Mouse (Mus musculus) CH12.LX (cell line): ENCODE results near the gene Ly6g6c. TPM values are rescaled to one million over a fixed set of nuclear protein-coding genes. Genes with fewer than 3 reads are reported as not detected.

Experiments
- DNase-seq: peaks from one replicate; pipeline ENCODE4 v3.0.0-alpha.2; 2013; ENCODE audit errors: extremely low read depth
- H3K27ac ChIP-seq: 2 replicates; pipeline ENCODE4 v1.5.1; 2012; ENCODE audit warnings: low read depth, mild to moderate bottlenecking, control low read depth, moderate library complexity; ENCODE audit not compliant: insufficient read depth
- H3K27me3 ChIP-seq: replicated peaks from 2 replicates; pipeline ENCODE3; 2012; ENCODE audit warnings: inconsistent platforms
- H3K36me3 ChIP-seq, 2 experiments: replicated peaks in 1 of 2; 2 replicates each; pipeline versions ENCODE3 to v1.6.1; 2012; ENCODE audit warnings: inconsistent platforms in 1 of 2, low read length in 1 of 2, mild to moderate bottlenecking in 1 of 2, mixed read lengths in 1 of 2, moderate library complexity in 1 of 2; ENCODE audit not compliant: control insufficient read depth in 1 of 2, insufficient read depth in 1 of 2
- H3K4me1 ChIP-seq, 2 experiments: 2 replicates each; pipeline ENCODE4 v1.6.1; 2012; ENCODE audit warnings: inconsistent platforms in 1 of 2, moderate library complexity in 1 of 2; ENCODE audit not compliant: insufficient read depth in 2 of 2, control insufficient read depth in 1 of 2
- H3K4me2 ChIP-seq: 2 replicates; pipeline ENCODE4 v1.6.1; 2012; ENCODE audit warnings: low read depth, mild to moderate bottlenecking, control low read depth; ENCODE audit not compliant: poor library complexity, insufficient read depth, severe bottlenecking
- H3K4me3 ChIP-seq, 3 experiments: fragments of 150-350 bp in 1 of 3; sonication (generic) in 1 of 3; replicated peaks in 1 of 3; 2 replicates each; pipeline versions ENCODE3 to v1.5.1; 2011 to 2012; ENCODE audit warnings: low read depth in 2 of 3, low read length in 2 of 3, mild to moderate bottlenecking in 2 of 3, moderate library complexity in 2 of 3, control low read depth in 1 of 3, improper control_type of control experiment in 1 of 3, inconsistent platforms in 1 of 3, mixed read lengths in 1 of 3; ENCODE audit not compliant: poor library complexity in 1 of 3
- H3K79me2 ChIP-seq: replicated peaks from 2 replicates; pipeline ENCODE4 v1.6.1; 2012; ENCODE audit warnings: mild to moderate bottlenecking, moderate library complexity; ENCODE audit not compliant: control insufficient read depth, poor library complexity, insufficient read depth, severe bottlenecking; ENCODE audit errors: extremely low read depth
- H3K9ac ChIP-seq: 2 replicates; pipeline ENCODE4 v1.6.1; 2012; ENCODE audit warnings: low read depth, mild to moderate bottlenecking, control low read depth, moderate library complexity; ENCODE audit not compliant: insufficient read depth
- H3K9me3 ChIP-seq: replicated peaks from 2 replicates; pipeline ENCODE3; 2012; ENCODE audit warnings: low read length, inconsistent platforms, mixed read lengths
- BHLHE40 ChIP-seq: IDR thresholded peaks from 2 replicates; pipeline ENCODE4 v1.6.1; 2011; ENCODE audit warnings: mild to moderate bottlenecking, low read depth, low read length, improper control_type of control experiment
- CHD1 ChIP-seq: IDR thresholded peaks from 2 replicates; pipeline ENCODE4 v1.6.1; 2012; ENCODE audit warnings: low read depth, low read length, improper control_type of control experiment, inconsistent platforms
- CHD2 ChIP-seq: IDR thresholded peaks from 2 replicates; pipeline ENCODE4 v1.6.1; 2011; ENCODE audit warnings: low read length, improper control_type of control experiment
- ELF1 ChIP-seq: IDR thresholded peaks from 2 replicates; pipeline ENCODE4 v1.6.1; 2014; ENCODE audit warnings: low read depth, mild to moderate bottlenecking, inconsistent platforms, low read length, improper control_type of control experiment
- EP300 ChIP-seq: IDR thresholded peaks from 2 replicates; pipeline ENCODE4 v1.6.1; 2011; ENCODE audit warnings: low read length, improper control_type of control experiment
- GABPA ChIP-seq: IDR thresholded peaks from 2 replicates; pipeline ENCODE4 v1.6.1; 2012; ENCODE audit warnings: low read depth, low read length, improper control_type of control experiment, inconsistent platforms; ENCODE audit not compliant: insufficient replicate concordance
- HCFC1 ChIP-seq: IDR thresholded peaks from 2 replicates; pipeline ENCODE4 v1.6.1; 2012; ENCODE audit warnings: low read depth, mild to moderate bottlenecking, inconsistent platforms, low read length, improper control_type of control experiment
- JUN ChIP-seq: IDR thresholded peaks from 2 replicates; pipeline ENCODE4 v1.6.1; 2011; ENCODE audit warnings: low read depth, mild to moderate bottlenecking, low read length, improper control_type of control experiment, moderate library complexity; ENCODE audit not compliant: insufficient read depth
- KAT2A ChIP-seq: IDR thresholded peaks from 2 replicates; pipeline ENCODE4 v1.6.1; 2012; ENCODE audit warnings: low read length, improper control_type of control experiment, inconsistent platforms; ENCODE audit not compliant: insufficient replicate concordance
- MAX ChIP-seq: IDR thresholded peaks from 2 replicates; pipeline ENCODE4 v1.6.1; 2011; ENCODE audit warnings: low read length, improper control_type of control experiment
- MAZ ChIP-seq: IDR thresholded peaks from 2 replicates; pipeline ENCODE4 v1.6.1; 2012; ENCODE audit warnings: low read depth, mild to moderate bottlenecking, inconsistent platforms, low read length, improper control_type of control experiment, moderate library complexity
- MXI1 ChIP-seq: IDR thresholded peaks from 2 replicates; pipeline ENCODE4 v1.6.1; 2011; ENCODE audit warnings: mild to moderate bottlenecking, low read depth, low read length, improper control_type of control experiment
- NELFE ChIP-seq: IDR thresholded peaks from 2 replicates; pipeline ENCODE4 v1.6.1; 2011; ENCODE audit warnings: low read depth, low read length, improper control_type of control experiment
- NRF1 ChIP-seq: IDR thresholded peaks from 2 replicates; pipeline ENCODE4 v1.6.1; 2014; ENCODE audit warnings: low read depth, mild to moderate bottlenecking, inconsistent platforms, low read length, improper control_type of control experiment, moderate library complexity
- PAX5 ChIP-seq: IDR thresholded peaks from 2 replicates; pipeline ENCODE4 v1.6.1; 2012; ENCODE audit warnings: low read length, inconsistent platforms, mixed read lengths
- POLR2A ChIP-seq: IDR thresholded peaks from 2 replicates; pipeline ENCODE4 v1.6.1; 2011; ENCODE audit warnings: low read depth, mild to moderate bottlenecking, improper control_type of control experiment, low read length
- POLR2AphosphoS2 ChIP-seq: IDR thresholded peaks from 2 replicates; pipeline ENCODE4 v1.6.1; 2011; ENCODE audit warnings: low read depth, low read length, improper control_type of control experiment
- RCOR1 ChIP-seq: conservative IDR thresholded peaks from 2 replicates; pipeline ENCODE4 v1.6.1; 2012; ENCODE audit warnings: low read depth, mild to moderate bottlenecking, inconsistent platforms, low read length, improper control_type of control experiment
- SIN3A ChIP-seq: IDR thresholded peaks from 2 replicates; pipeline ENCODE4 v1.6.1; 2012; ENCODE audit warnings: low read length, improper control_type of control experiment, inconsistent platforms
- SMC3 ChIP-seq: IDR thresholded peaks from 2 replicates; pipeline ENCODE4 v1.6.1; 2011; ENCODE audit warnings: low read depth, low read length, improper control_type of control experiment
- TBP ChIP-seq: conservative IDR thresholded peaks from 2 replicates; pipeline ENCODE4 v1.6.1; 2011; ENCODE audit warnings: low read depth, low read length, improper control_type of control experiment
- UBTF ChIP-seq: IDR thresholded peaks from 2 replicates; pipeline ENCODE4 v1.6.1; 2012; ENCODE audit warnings: low read depth, mild to moderate bottlenecking, inconsistent platforms, low read length, improper control_type of control experiment, moderate library complexity
- USF2 ChIP-seq: conservative IDR thresholded peaks from 2 replicates; pipeline ENCODE4 v1.6.1; 2011; ENCODE audit warnings: low read depth, low read length, improper control_type of control experiment
- ZC3H11A ChIP-seq: IDR thresholded peaks from 2 replicates; pipeline ENCODE4 v1.6.1; 2012; ENCODE audit warnings: low read depth, mild to moderate bottlenecking, inconsistent platforms, low read length, improper control_type of control experiment
- ZNF384 ChIP-seq: IDR thresholded peaks from 2 replicates; pipeline ENCODE4 v1.6.1; 2012; ENCODE audit warnings: low read depth, low read length, improper control_type of control experiment, inconsistent platforms
- dilution Hi-C: fragments of 300-500 bp; cut with MboI; formaldehyde crosslinking; loops from 2 replicates; pipeline ENCODE4 v1.14.3; 2020; ENCODE audit warnings: low sequenced_read_pairs; ENCODE audit not compliant: extremely low pct_unique_long_range_greater_than_20kb, extremely low pct_ligation_motif_present
- in situ Hi-C: fragments of 300-500 bp; cut with MboI; formaldehyde crosslinking; loops from 3 replicates; pipeline ENCODE4 v1.14.3; 2019; ENCODE audit warnings: low sequenced_read_pairs, low pct_ligation_motif_present, low pct_unique_long_range_greater_than_20kb, mixed read lengths
- polyA plus RNA-seq: library from polyadenylated mRNA; unstranded; fragments of >175 nt; gene quantifications from 2 replicates; pipeline ENCODE4 v1.2.1, GENCODE M21; 2012; ENCODE audit warnings: low read depth; ENCODE audit not compliant: insufficient read length
- total RNA-seq, 2 experiments: library from RNA; depleted of rRNA; stranded (reverse); fragments of 300-350 nt in 1 of 2; fragments of >200 nt in 1 of 2; gene quantifications; 2 replicates each; pipeline ENCODE4 v1.2.3; 2012 to 2014

Ly6g6c gene
- total and polyA plus RNA-seq, 3 experiments: 0.30 TPM; not detected in 2

- Histone ChIP-seq H3K27ac (no peak overlapping the region), H3K9me3 (no peaks in the 10 kb centered on the region), H3K27me3 (no peaks in the 10 kb centered on the region), H3K9ac (no peak overlapping the region), H3K4me3 (no peak overlapping the region), H3K4me2 (no peak overlapping the region)
- in situ Hi-C loops (no loop called here), dilution Hi-C loops (no loop called here)
- TF ChIP-seq NELFE (no peak), MAZ (no peak), HCFC1 (no peak), RCOR1 (no peak), MXI1 (no peak), CHD1 (no peak), CHD2 (no peak), ZC3H11A (no peak), SIN3A (no peak), GABPA (no peak), TBP (no peak), USF2 (no peak), BHLHE40 (no peak), JUN (no peak), NRF1 (no peak)
- TF ChIP-seq, all 38 proteins: peak for 0
- H3K79me2 ChIP-seq: no peaks in the 10 kb centered on the region
- no peak for DNase-seq
- H3K36me3 ChIP-seq: no peaks in the 10 kb centered on the region
- peaks cover 17 to 22% of the 10 kb centered on the region in 2 experiments for H3K4me1 ChIP-seq
Observed at GRCm38 (mm10) chr17:35080248-35080647, 15.1 kb downstream of the Ly6g6c start.

GRCm38 (mm10) chr17:35080710-35081109 is 15.5 kb downstream of the Ly6g6c start:
- Histone ChIP-seq H3K9me3 (no peaks in the 10 kb centered on the region), H3K79me2 (no peaks in the 10 kb centered on the region), H3K36me3 (no peaks in the 10 kb centered on the region), H3K4me2 (no peak overlapping the region), H3K9ac (no peak overlapping the region), H3K4me1 (peaks cover 17 to 22% of the 10 kb centered on the region in 2 experiments), H3K27ac (no peak overlapping the region), H3K4me3 (no peak overlapping the region), H3K27me3 (peaks cover 3% of the 10 kb centered on the region)
- dilution Hi-C loops (no loop called here), in situ Hi-C loops (no loop called here)
- no peak for TF ChIP-seq ELF1
- TF ChIP-seq POLR2A: no peak
- TF ChIP-seq NELFE: no peak
- no peak for TF ChIP-seq UBTF
- TF ChIP-seq PAX5: no peak
- no peak for TF ChIP-seq TBP
- no peak for TF ChIP-seq MXI1
- no peak for TF ChIP-seq KAT2A
- no peak for TF ChIP-seq RCOR1
- no peak for TF ChIP-seq POLR2AphosphoS2
- TF ChIP-seq SMC3: no peak
- no peak for TF ChIP-seq MAZ
- no peak for TF ChIP-seq SIN3A
- TF ChIP-seq EP300: no peak
- TF ChIP-seq ZNF384: no peak
- no peak for TF ChIP-seq MAX
- no peak for TF ChIP-seq CHD1
- TF ChIP-seq JUN: no peak
- DNase-seq: peak; percentile 14
